Mouse (Mus musculus): ENCODE data around the gene Ehbp1l1.

The Ehbp1l1 gene

GRCm38 (mm10) chr19:5668372-5668771 lies 57.7 kb downstream of the Ehbp1l1 start:
- DNase-seq (ENCODE audit: low read depth, low spot score): no peak

- no peak for DNase-seq (ENCODE audit: low read depth, low spot score)
These were observed 59.7 kb downstream of the Ehbp1l1 start for GRCm38 (mm10) chr19:5666386-5666785.

- no peak for DNase-seq (ENCODE audit: low read depth, low spot score)
These were observed 60.7 kb downstream of the Ehbp1l1 start for GRCm38 (mm10) chr19:5665465-5665864.

GRCm38 (mm10) chr19:5664669-5665257 lies 61.4 kb downstream of the Ehbp1l1 start:
- no peak for DNase-seq (ENCODE audit: low read depth, low spot score)

- DNase-seq (ENCODE audit: low read depth, low spot score): peak; percentile 85
These were observed 62.9 kb downstream of the Ehbp1l1 start, which contains the start of gene Sipa1 for GRCm38 (mm10) chr19:5662981-5663913. Gene Sipa1 (minus strand): TSS chr19:5663707.

- no peak for DNase-seq (ENCODE audit: low read depth, low spot score)
These were observed 63.8 kb downstream of the Ehbp1l1 start for GRCm38 (mm10) chr19:5662310-5662709.

- DNase-seq (ENCODE audit: low read depth, low spot score): no peak
These were observed 65.0 kb downstream of the Ehbp1l1 start for GRCm38 (mm10) chr19:5660942-5661751.
